Mouse (Mus musculus): ENCODE results near the gene Cyb5b.

GRCm38 (mm10) chr8:107136003-107136612 is 14.3 kb upstream of the Cyb5b start:
- no peak for TF ChIP-seq CTCF (IDR thresholded peaks at IDR 0.05; ENCODE audit: low read depth)
- 0 out of 2 replicates have a peak, but pooled peaks have one; percentile 35 for TF ChIP-seq EP300 (IDR thresholded peaks at IDR 0.05; ENCODE audit: low read depth)

Measured in heart, postnatal 0 days (tissue).